Mouse (Mus musculus) ES-E14 (cell line): ENCODE measurements at regions not wholly inside any gene's neighbourhood (a gene's known extent, or its start where the extent isn't known, plus 50 kb on each side); places are given as distances from the start of the nearest gene placed in this dataset.

Source experiments
- ZC3H11A ChIP-seq: IDR thresholded peaks from 2 replicates; pipeline ENCODE4 v1.6.1; 2012; ENCODE audit warnings: low read depth, mild to moderate bottlenecking, inconsistent platforms, low read length, borderline replicate concordance
- ZNF384 ChIP-seq: IDR thresholded peaks from 2 replicates; pipeline ENCODE4 v1.6.1; 2012; ENCODE audit warnings: low read depth, low read length, inconsistent platforms

- TF ChIP-seq ZC3H11A, result no peak
- no peak for TF ChIP-seq ZNF384
Measured at GRCm38 (mm10) chr9:86951958-86952509, 63.3 kb upstream of the Ripply2 start.
